Mouse (Mus musculus) Muller cell, postnatal 12 days (primary cell): ENCODE measurements around the gene Cdh4.

Experiments
- DNase-seq: peaks from one replicate; pipeline ENCODE4 v3.0.0-alpha.2; 2015; ENCODE audit errors: inconsistent ontology term

The Cdh4 gene

DNA sequence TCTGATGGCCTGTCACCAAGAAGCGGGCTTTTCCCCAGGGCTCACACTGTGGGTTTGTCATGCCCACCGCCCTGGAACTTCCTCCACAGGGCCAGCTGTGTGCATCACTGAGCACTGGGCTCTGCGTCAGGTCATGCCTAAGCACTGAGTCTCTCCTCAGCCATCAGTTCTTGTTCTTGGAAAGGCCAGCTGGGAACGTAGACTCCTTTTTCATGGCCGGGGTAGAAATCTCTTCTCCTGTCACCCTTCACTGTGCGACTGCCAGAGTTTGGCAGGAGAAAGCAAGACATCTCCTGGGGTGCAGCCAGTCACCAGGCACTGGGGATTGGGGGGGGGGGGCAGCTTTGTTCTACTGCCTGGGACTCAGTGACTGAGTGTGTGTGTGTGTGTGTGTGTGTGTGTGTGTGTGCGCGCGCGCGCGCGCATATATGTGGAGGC lies 222.0 kb downstream of the Cdh4 start:
- peak; percentile 59 for DNase-seq

DNA sequence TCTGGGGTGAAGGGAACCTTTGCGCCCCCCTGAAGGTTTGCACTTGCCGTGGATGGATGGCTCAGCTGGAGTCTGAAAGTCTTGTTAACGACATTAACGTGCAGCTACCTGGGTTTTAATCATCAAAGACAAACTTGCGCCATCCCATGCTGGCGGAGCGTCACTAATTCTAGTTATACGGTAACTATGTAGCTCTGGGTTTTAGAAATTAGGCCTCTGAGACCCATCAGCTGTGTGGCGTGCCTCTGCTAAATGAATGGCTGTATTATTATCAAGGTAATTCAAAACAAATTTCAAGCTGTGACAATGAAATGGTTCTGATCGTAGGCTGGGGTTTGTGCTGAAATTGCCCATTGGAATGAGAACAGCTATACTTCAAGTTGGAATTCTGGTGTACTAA lies 228.5 kb downstream of the Cdh4 start:
- no peak for DNase-seq

DNA sequence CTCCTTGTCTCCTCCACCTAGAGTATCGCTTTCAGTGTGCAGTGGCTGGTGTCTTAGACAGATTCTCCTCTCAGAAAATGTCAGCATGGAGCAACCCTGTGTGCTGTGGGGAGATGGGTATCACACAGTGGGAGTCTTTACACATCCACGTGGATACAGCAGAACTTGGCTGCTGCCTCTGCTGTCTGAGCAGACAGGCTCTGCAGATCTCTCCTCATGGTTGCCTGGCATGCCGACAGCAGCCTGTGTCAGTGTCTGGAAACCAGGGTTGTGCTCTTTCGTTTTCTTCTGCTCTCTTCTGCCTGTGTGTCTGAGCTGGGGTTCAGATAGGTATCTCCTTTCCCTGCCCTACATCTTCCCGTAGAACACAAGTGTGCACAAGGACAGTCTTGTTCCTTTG lies 237.6 kb downstream of the Cdh4 start:
- DNase-seq = no peak

DNA sequence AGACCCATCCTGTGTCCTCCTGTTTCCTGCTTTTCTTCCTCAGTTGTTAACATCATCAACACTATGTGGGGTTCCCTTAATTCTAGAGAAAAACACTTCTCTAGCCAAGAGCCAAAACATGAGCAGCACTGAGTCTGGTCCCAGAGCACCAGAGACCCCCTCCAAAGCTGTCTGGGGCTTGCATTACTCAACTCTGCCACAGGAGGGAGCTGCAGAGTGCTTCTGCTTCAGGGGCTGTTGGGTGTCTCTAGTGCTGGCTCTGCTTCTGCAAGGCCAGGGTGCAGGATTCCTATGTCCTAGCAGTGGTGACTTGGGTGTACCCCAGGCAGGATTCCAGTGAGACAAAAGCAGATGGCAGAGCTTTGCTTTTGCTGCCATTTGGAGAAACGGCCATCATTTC lies 239.2 kb downstream of the Cdh4 start:
- DNase-seq = no peak

DNA sequence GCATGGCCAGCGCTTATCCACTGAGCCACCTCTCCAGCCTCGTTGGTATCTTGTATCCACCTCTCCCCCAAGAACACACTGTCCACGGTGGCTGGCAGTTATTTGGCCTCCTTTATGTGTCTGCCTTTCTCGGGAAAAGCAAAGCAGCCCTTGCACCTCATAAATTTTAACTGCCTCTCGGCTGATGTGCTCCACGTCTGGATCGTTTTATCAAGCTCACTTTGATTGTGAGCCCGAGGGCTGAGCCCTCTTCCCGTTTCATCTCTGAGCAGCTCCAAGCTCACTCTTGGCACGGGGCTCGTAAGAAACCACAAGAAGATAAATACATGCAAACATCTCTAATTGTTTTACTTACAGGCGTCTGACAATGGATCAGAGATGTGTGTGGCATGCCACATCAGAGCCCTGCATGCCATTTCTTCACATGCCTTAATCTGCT lies 245.0 kb downstream of the Cdh4 start:
- DNase-seq = no peak

DNA sequence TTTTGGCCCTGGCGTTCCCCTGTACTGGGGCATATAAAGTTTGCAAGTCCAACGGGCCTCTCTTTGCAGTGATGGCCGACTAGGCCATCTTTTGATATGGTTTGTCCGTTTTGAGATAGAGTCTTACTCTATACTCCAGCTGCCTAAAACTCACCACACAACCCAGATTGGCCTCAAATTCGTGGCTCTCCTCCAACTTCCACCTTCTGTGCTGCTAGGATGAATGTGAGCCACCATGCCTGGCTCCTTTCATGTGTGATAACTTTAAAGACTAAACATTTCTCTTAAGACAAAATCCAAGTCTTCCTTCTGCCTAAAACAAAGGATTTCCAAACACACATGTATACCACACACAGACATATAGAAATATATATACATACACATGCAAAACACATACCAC lies 246.7 kb downstream of the Cdh4 start:
- no peak for DNase-seq

DNA sequence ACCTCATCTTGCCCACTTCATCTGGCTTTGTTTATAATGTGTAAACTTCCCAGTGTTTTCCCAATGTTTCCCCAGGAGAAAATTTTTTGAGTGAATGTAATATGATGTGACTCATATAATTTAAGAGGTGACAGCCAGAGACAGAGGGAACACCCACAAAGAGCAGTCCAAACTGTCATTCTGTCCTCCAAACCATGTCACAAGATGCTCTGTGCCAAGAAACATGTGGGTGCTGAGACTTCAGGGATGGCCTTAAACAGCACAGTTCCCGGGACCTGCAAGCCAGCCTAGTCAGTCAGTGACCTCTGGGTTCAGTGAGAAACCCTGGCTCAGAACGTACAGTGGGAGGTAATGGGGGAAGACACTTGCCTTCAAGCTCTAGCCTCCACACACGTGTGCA lies 247.5 kb downstream of the Cdh4 start:
- DNase-seq = no peak

DNA sequence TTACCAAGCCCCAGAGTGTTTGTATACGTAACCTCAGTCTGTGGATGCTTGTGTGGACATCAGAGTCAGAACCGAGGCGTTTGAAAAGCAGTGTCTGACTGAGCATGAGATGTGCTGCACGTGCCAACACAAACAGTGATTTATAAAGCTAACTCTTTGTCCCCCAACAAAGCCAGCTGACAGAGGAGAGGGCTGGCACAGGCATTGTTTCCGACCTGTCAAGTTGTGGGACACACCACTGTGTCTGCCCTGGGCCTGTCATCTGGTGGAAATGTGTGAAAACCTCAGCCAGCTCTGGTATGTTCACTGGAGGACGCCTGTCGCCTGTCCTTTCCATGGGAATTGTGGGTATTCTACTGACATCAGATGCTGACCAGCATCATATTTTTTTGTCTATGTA lies 248.3 kb downstream of the Cdh4 start:
- peak; percentile 39 for DNase-seq

DNA sequence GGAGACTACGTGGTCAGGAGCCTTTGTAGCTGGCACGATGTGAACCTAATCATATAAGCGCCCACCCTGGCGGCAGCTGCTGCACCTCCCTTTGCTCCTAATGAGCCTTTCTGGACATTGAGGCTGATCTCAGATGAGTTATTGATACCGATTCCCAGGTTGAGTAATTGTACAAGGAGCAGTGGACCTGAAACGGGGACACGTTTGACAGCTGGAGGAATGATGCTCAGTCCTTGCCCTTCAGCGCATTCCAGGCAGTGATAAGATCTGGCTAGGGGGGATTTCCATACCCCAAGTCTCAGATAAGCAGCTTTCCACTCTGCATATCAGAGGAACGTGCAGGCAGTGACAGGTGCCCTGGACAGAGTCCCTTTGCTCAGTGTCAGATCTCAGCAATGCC lies 252.7 kb downstream of the Cdh4 start:
- no peak for DNase-seq

DNA sequence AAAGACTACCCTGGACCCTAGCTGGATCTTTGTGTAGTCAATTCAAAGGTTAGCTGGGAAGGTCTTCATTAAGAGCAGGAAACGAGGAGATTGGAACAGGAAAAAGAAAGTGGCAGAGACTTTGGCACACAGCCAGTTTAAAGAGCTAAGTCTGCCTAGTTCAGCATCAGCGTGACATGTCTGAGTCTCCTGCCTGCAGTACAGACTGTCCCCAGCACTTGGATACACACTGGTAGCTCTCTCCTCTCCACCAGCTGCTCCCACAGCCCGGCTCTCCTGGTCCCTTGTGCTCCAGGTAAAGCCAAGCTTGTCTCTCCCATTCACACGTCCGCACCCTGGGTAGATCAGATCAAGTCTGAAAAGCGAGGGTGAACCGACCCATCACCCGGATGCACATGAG lies 255.4 kb downstream of the Cdh4 start:
- no peak for DNase-seq

DNA sequence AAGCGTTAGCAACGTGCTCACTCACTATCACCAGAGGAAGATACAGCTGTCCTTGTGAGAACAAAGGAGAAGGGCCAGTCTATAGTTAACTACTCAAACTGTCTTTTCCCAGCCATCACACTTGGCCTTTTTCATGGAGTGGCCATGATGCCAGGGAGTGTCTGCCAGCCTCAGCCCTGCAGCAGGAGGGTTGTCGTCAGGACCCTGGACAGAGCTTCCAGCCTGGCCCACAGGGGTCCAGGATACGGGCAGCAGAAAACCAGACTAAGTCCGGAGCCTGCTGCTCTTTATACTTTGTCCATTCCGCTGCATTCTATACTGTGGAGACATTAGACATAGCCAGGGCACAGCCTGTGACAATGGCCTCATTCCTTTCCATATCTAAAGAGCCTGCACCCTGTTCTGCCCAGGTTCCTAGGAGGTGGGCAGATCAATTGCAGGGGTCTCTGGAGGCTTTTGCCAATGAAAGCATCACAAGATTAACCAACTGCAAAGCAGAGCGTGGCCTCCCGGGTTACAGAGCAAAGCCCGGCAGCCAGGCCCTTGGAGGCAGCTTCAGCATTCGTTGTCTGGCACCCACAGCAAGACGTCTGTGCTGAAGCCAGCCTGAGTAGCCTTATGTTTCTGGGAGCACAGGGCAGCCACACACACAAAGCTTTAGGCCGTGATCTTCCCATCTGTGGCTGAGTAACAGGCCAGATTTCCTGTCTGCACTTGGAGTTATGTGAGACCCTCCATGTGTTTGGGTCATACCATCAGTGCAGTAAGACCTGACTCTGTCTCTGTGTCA lies 256.2 kb downstream of the Cdh4 start:
- DNase-seq = peak; percentile 29

DNA sequence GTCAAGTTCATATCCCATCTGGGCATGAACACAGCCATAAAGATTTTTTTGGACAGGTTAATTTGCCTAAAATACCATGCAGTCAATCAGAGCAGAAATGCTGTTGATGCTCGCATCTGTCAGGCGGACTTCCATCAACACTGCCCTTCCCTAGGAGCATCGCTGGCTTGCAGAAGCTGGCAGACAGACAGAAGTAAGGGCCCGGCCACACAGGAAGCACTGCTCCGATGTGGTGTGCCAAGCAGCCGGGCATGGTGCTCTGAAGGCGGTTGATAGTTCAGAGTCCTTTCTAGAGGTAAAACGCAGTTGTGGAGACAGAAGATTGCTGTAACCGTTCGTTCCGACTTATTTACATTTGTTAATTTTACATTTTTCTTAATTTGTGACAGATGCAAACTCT lies 262.8 kb downstream of the Cdh4 start:
- DNase-seq = no peak

DNA sequence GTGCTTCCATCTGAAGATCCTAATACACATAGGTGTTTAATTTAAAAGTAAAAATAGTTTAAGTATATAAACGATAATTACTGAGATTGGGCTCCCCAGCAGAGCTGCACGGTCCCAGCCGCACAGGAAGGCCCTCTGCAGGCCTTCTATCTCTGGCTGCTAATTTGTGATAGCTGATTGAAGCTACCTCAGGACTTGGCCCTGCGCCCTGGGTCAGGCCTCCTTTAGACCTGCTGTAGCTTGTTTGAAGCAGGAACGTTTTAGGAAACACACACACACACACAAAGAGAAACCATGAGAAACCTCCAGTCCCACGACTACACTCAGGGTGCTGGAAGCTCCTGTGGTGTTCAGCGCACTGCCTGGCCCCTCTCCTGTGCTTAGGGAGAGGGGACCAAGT lies 263.2 kb downstream of the Cdh4 start:
- no peak for DNase-seq

DNA sequence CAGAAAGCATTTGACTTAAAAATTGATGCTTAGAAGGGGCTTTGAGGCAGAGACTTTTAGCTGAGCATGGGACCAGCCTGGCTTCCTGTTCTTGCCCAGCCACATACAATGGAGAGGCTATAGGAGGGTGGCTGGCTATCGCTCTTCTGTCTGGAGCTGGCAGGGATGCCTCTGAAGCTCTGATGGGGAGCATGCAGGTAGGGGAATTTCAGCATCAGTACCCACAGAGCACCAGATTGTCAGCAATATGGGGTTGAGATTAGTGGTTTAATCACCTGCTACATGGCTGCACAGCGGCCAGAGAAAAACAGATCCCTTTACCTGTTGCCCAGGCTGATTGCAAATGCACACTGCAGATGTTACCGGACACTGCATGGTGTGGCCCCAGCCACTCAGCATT lies 264.4 kb downstream of the Cdh4 start:
- DNase-seq = no peak

DNA sequence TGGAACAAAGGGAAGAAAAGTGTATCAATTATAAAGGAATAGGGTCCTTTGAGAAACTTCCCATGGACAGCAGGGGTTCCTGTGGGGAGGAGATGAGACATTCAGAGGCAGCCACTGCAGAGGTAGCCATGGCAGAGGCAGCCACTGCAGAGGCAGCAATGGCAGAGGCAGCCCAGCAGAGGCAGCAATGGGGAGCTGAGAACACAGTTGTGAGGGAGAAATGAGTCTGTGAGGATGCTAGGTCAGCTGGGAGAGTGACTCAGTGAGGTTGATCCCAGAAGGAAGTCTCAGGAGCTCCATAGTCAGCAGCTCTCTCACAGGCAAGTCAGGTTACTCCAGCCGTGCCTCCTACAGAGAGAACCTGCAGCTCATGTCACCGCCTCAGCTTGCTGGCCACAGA lies 266.9 kb downstream of the Cdh4 start:
- DNase-seq = no peak

DNA sequence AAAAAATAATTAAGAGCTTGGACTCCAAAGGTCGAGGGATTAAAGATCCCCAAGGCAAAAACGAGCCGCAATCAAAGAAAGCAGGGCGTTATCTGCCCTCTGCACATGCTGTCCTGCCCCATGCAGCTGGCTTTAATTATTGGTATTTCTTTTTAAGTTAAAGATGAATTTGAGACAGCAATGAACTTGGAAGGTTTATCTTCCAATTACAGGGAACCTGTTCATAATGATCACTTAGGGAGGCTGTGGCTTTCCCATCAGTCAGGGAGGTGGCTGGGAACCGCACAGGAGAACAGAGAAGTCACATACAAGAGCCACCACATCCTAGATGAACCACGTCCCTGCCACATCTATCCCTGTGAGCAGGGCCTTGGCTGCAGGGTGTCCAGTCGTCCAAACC lies 270.5 kb downstream of the Cdh4 start:
- no peak for DNase-seq

DNA sequence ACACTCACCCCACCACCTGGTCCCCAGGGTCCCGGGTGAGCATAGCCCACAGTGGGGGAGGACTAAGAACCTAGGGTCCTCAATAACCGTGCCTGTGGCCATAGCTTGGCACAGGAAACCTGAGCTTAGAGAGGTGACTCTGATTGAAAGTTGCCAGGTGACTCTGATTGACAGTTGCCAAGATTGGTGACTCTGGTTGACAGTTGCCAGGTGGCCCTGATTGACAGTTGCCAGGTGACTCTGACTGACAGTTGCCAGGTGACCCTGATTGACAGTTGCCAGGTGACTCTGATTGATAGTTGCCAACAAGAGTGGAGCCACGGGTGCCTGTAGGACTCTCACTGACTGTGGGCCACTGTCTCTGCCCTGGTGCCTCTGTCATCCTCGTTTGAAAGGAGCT lies 271.1 kb downstream of the Cdh4 start:
- no peak for DNase-seq

DNA sequence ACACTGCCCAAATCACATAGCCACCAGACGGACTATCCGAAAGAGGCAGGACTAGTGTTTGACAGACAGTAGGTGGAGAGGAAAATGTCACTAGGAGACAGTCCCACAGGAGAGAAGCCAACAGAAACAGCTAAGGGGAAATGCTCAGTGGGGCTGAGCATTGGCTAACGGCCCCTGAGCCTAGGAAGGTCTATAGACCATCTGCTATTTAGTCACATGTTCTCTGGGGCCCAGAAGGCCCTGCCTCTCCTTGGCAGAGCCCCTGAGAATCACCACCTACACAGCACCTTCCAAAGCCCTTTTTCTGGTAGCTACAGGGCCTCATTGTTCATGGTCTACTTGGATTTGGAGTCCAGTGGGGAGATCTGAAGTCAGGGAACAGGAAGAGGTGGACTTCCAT lies 271.9 kb downstream of the Cdh4 start:
- DNase-seq = no peak

DNA sequence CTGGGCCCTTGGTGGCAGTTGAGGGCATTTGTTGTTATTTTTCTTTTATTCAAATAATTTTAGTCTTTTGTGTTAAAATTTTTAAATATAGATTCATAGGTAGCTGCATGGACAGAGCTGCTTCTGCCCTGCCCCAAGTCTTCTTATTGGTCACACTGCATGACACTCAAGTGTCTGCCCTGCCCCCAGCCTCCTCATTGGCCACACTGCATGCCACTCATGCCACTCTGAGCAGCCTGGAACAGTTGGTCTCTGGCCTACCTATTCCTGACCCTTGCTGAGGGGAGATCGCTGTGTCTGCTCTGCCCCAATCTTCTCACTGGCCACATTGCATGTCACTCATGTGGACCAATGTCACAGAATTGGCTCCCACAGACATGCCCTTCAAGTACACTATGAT lies 273.1 kb downstream of the Cdh4 start:
- DNase-seq = no peak

DNA sequence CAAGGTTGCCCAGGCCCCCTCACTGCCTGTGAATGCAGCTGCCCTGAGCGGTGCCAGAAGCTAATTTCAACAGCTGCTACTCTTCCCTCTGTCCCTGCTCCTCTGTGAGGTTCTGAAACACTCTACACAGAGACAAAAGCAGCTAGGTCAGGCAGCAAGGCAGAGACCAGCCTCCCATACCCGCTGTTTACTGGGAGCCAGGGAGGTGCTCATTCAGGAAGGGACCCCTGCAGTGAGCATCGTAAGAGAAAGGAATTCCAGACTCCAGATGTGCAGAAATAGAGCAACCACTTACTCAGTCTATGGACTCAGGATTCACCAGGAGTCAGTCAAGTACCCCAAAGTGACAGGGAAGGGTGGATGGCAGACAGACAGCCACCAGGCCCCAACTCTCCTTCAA lies 278.1 kb downstream of the Cdh4 start:
- no peak for DNase-seq

DNA sequence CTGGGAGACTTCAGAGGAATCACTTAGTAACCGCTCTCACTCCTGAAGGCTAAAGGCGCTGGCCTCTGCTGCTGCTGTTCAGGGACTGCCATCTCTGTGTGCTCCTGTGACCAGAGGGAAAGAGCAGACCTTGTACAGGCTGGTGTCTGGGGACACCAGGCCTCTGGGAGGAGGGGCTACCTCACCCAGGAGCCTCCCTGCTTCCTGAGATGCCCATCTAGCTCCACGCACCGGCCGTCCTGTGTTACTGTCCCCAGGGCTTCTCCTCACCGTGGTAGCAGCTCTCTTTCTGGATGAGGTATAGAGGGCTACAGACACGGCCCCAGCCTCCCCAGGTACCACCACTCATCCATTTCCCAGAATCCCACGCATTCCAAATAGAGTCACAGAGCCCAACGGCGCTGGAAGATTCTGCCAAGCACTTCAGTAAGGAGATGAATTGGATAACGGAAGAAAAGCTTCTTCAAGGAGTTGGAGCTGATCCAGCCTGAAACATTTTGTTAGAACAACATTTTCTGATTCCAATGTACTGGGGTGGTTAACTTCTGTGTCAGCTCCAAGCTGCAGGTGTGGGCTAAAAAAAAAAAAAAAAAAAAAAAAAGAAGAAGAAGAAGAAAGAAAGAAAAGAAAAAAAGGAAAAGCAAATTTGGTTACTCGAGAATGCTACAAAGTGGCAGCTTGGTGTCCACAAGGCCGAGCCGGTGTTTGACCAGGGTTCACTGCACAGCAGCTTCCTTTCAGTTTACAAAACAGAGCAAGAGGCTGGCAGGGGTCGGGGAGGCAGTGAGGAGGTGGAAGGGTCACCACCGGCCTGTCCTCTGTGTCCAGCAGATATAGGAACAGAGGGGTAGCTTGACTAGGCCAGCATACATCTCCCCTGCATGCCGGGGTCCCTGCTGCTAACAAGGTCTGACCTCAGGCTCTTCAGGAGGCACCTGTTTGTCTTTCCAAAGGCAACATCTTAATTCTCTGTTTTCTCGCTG lies 279.6 kb downstream of the Cdh4 start:
- no peak for DNase-seq

DNA sequence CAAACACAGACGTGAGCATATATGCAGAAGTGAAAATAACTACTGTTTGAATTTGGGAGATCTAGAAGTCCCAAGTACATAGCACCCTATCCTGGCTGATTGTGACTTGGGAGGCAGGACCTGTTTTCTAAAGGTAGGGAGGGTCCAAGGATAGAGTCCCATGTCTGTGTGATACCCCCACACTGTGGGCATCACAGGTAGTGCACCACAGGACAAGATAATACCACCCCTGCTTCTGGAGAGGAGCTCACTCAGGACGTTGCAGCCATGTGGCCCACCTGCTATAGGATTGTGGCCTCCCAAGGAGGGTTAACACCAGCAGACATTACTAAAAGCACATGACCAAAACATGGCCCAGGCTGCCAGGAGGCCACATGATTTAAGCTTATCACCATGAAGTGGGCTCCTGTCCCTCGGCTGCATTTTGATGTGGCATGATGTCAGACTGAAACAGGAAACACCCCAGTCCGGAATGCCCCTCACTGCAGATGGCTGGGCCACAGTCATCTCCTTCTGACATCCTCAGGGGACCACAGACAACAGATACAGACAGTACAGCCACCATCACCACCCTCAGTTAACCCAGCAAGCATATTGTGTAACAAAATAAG lies 280.6 kb downstream of the Cdh4 start:
- DNase-seq = no peak
